Mouse (Mus musculus): ENCODE measurements at regions not wholly inside any gene's neighbourhood (a gene's known extent, or its start where the extent isn't known, plus 50 kb on each side); places are given as distances from the start of the nearest gene placed in this dataset.
A peak's percentile ranks its signal among the peaks of the same experiment; 100 is the strongest.
"Not testable (repeated sequence)": the region's sequence is repeated elsewhere in the genome, so short reads cannot be mapped to it uniquely, and the experiment has no call there.

DNA sequence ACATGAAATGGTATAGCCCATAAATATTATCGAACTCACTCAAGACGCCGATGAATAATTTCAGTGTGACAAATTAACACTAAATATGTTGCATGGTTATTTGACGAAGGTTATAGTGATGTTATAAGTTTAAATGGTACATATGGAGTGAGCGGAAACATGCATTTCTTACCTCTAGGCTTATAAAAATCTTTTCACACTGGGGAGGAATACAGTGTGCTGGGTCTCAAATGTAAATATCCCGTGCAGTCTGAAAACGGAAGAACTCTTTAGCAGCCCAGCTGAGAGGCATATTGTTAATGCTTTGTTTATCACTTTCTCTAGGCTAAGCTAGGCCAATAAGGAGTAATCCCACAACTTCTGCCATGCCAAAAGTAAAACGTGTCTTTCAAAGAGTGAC is 518.6 kb upstream of the Sall1 start:
- no peak for DNase-seq (ENCODE audit: low read depth)

DNA sequence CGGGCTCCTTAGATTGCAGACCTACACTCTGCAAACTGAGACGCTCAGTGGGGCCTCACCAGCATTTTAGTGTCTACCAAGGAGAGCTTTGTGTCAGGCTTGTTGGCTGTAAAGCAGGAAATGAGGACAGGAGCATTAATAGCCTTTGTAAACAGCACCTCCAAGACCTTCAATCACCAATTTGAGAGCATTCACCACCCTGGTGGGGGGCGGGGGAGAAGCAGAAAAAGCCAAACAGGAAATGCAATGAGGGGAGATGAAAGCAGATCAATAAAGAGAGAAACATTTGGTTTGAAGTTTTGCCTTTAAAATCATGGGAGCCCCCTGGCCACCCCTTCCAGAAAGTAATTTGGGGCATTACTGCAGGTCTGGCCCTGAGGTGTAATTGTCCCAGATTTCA is 497.3 kb upstream of the Sall1 start:
- DNase-seq (ENCODE audit: low read depth): no peak

DNA sequence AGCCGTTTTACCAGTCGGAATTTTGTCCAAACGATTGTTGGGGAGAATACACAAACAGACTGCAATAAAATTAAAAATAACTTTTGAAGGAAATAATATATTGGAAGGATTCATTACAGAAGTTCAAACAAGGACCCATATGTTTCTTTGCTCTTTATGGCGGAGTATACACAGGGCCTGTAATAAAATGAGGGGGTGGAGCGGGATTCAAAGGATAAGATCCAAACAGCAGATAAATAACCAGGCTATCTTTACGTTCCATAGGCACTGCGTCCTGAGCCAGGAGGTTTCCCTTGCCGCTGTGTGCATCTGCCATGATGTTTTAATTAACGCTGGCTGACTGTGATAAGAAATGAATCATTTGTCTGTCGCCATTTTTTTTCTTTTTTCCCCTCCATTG is 490.6 kb upstream of the Sall1 start:
- DNase-seq (ENCODE audit: low read depth): no peak

DNA sequence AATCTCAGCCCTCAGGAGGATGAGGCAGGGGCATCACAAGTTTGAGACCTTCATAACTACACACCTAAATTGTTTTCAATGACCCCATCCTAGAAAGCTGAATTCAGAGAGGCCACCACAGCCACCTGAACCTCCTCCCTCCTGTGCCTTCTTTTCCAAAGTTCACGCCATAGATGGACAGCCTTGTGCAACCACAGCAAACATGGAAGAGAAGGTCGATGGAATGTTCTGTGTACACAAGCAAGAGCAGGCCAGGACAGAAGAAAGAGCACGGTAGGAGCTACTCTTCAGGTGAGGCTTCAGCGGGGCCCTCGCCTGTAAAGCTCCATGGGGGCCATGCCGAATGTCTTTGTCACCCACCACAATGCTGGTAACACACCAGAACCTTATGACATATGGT is 481.1 kb upstream of the Sall1 start:
- no peak for DNase-seq (ENCODE audit: low read depth)

DNA sequence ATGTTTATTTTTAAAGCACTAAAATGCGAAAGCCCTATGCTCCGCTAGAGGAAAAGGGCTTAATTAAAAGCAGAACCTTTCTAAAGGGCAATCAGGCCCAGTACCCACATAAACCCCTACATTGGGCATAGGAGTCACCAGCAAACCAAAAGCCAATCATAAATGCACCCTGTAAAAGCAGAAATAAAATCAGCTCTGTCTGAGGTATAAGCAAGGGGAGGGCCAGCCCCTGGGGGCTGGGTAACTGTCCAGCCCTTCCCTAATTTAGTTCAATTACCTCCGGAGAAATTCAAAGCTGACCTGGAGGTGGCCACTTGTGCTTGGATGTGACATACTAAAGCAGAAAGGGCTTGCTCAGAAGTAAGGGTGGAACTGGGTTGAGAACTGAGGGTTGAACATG is 479.4 kb upstream of the Sall1 start:
- no peak for DNase-seq (ENCODE audit: low read depth)

DNA sequence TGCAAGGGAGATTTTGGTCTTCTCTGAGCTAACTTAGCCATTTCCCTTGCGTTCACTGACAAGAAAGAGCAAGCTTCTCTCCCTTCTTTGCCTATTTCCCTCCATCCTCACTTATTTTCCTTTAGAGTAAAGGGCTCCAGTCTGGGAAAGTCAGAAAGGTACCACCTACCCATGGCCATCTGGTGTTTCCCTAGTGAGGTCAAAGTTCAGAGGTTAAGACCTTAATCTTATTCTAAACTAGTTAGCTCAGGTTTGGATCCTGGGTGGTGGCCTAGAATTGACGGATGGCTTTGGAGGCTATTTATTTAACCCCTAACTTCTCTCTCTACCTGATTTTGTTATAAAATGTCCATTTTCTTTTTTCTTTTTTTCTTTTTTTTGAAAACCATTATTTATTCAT is 472.6 kb upstream of the Sall1 start:
- DNase-seq (ENCODE audit: low read depth): no peak

DNA sequence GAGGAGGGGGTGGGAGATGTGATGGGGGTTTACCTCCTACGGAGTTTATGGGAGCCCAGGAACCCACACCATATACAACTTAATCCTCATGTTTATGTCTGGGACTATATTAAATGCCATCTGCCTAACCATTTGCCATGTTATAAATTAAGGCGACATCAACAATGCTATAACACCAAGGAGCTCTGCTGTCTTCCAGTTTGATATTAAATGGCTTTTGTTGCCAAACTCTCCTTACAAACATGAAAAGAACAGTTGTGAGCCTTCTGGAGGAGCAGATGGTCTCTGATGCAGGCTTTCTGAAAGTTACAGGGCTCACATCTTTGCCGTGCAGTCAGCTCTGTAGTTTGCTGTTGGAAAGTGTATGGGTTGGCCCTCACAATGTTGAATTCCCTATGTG is 470.3 kb upstream of the Sall1 start:
- no peak for DNase-seq (ENCODE audit: low read depth)

DNA sequence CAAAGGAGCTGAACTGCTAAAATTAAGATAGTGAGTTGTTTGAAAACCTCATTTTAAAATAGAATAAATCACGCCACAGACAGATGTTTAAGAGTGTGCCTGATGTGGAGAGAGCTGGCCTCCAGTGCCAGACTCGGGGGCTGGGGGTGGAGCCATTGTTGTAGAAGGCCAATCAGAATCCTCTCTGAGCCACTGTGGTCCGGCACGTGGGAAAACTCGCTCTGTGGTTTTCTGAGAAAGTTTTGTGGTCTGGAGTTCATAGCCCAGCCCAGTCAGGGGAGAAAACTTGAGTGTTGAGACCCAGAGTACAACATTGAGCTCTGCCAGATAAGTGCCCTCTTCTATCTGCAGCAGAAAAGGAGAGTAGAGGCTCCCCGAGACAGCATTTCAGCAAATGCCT is 463.7 kb upstream of the Sall1 start:
- no peak for DNase-seq (ENCODE audit: low read depth)

DNA sequence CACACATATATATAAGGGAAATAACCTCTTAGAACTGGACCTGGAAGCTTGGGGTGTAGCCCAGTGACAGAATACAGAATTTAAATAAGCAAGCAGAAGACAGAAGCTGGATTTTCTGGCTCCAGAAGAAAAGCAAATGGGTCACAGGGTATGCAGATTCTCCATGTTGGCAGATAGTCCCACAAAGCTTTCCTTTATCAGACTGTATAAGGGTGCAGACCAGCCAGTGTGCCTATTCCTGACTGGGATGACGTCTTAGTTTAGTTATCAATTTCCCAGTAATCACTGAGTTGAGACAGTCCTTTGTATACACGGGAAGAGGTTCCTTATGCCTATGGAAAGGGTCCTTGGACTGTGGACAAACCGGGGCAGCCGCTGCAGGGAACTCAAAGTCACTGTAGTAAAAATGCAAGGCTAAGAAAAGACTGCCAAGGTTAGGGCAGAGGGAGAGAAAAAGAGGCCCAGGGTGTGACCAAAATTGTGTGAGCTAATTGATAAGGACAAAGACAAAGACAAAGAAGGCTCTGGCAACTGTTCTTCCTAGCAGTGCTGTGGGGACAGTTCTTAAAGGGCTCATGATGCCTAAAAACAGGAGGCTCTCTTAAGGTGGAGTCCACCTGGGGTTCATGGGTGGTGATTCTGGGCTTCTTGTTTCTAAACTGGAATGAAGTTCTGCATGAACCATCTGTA is 459.7 kb upstream of the Sall1 start:
- DNase-seq (ENCODE audit: low read depth): no peak

DNA sequence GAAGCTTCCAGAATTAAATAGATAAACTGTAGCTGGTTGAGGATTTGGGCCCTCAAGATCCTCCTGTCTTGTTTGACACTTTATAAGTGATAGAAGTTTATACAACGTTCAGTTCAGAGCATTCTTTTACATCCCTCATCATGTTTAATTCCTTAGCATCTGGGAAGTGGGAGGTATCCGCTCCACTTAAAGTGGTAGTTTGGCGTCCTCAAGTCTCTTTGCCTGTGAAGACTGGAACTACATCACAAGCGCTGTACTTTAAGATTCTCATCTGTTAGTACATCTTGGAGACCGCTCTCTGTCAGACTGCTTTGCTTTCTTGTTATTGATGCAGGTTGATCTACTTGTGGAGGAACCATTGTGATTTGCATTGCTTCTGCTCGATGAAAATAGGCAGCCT is 459.1 kb upstream of the Sall1 start:
- DNase-seq (ENCODE audit: low read depth): no peak

DNA sequence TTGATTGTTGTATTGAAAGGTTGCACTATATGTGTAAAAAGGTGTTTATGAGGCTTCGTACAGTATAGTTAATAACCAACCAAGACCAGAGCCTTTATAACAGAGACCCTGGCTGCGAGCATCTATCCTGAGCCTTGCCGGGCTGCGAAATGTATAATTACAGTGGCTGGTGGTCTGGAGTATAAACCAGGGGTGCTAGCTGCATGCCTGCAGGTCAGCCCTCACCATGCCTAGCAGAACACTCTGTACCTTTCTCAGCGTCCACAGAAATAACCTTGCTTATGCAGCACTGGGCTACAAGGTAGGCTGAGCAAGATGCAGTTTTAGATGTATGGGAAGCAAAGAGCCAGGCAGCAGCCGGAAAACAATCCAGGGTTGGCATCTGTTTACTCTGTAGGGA is 457.8 kb upstream of the Sall1 start:
- DNase-seq (ENCODE audit: low read depth): no peak

DNA sequence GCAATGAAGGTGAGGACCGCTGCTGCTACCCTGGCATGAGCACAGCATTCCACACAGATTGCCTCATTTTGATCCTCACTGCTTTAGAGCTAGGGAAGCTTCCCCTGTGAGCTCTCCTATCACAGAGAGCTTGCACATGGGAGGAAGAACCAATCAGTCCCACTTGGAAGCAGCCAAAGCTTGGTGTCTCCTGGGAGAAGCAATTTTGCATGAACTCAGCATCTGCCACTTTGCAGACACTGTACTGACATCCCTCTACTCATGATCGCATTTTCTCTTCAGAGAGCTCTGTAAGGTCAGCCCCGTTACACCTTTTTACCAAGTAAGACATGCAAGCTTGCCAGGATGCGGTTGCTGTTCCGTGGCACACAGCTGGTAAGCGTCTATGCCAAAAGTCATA is 455.9 kb upstream of the Sall1 start:
- DNase-seq (ENCODE audit: low read depth): no peak

DNA sequence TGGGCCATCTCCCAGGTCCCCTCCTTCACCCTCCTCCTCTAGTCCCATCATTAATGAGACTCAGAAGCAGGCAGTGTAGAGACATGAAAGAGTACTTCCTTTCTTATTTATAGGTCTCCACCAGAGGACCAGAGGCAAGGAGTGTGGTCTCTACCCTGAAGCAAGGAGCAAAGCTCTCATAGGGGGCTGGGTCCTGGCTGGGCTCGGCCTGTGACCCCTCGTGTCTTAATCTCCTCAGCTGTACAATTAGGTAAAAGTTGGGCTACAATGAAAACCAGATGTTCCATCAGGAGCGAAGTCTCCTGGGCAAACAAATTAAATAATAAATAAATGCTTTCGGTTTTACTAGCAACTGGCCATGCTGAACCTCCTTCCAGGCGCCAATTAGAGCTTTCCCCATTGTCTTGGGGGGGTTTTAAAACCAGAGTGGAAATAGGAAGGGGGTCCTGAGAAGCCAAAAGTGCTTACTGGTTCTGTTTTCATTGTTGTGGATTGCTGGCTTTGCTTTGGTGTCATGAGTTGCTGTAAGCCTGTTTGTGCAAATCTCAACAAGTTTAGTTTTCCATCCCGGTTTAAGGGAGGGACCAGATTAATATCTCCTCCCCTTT is 454.2 kb upstream of the Sall1 start:
- DNase-seq (ENCODE audit: low read depth): no peak

DNA sequence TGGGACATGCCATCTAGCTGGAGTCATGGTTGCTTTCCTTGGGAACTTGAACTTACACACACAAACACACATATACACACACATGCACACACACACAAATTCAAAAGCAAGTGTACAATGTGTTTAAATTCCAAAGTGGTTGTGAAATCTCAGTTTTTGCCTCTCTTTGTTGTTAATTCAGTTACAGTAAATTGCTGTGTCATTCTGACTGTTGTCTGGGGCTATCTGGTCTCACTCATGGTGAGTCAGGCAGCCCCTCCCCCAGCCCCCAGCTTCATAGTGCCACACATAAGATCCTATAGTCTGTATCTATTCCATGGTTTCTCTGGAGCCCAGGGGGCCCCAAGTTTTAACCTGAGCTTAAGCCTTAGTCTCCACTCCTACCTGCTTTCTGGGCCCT is 448.4 kb upstream of the Sall1 start:
- peak; percentile 1 for DNase-seq (ENCODE audit: low read depth)

DNA sequence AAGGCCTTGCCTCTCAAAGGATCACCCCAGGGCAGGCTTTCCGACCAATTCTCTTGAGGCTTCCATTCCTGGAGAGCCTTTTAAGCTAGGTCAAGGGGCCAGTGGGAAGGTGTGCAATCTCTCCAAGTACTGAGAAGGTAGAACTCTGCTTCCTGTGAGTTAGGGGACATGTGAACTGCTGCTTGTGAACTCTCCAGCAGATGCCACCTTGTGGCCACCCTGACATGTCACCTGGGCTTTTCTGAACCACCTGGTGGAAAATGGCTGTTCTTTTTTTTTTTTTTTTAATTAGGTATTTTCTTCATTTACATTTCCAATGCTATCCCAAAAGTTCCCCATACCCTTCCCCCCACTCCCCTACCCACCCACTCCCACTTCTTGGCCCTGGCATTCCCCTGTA is 438.5 kb upstream of the Sall1 start:
- DNase-seq (ENCODE audit: low read depth): not testable (repeated sequence)

DNA sequence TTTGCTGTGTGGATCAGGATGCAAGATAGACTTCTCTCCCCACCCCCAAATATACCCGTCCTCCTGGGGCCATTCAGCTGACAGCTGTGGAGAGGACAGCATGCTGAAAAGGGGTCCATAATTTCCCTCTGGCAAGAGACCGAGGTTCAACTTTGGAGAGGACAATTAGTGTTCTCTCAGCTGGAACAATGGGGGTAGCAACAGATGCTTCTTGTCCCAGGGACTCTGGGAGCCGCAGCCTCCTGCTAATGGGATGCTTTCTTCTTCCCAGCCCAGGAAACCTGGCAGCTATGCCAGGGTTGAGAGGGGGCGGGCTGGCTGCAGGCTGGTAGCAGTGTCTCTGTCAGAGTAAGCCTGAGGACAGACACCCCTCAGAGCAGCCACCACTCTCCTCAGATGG is 433.0 kb upstream of the Sall1 start:
- DNase-seq (ENCODE audit: low read depth): no peak

DNA sequence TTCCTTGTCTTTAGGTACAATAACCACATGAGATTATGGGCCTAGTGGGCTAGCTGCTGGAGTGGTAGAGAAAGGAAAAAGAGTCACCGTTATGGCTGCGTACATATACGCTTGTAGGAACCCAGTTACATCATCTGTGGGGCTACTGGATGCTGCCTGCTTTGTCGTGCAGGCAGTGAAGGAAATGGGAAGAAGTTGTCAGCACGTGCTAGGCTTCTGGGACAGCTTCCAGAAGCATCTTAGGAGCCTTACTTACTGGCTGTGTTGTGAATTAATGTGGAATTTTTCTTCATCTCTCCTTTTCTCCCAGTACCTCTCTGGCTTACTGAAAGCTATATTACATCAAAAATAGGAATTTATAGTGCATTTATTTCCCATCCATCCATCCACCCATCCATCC is 427.2 kb upstream of the Sall1 start:
- DNase-seq (ENCODE audit: low read depth): no peak

DNA sequence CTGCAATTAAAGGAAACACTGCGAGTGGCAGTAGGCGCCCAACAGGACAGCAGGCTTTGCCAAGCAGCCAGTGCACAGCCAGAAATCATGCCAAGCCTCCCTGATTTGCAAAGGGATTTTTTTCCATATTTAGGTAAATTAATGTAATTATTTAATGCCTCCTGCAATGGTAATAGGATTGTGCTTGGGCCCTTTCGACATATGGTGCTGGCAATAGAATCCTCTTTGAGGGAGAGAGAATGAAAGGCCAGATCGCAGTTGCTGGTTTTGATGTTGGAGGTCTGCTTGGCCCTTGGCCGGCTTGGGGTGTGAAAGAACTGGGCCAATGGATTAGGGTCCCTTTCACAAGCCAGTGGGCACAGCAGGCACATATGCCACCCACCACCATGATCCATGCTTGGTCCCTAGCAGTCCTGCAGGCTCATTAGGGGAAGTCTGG is 424.8 kb upstream of the Sall1 start:
- no peak for DNase-seq (ENCODE audit: low read depth)

DNA sequence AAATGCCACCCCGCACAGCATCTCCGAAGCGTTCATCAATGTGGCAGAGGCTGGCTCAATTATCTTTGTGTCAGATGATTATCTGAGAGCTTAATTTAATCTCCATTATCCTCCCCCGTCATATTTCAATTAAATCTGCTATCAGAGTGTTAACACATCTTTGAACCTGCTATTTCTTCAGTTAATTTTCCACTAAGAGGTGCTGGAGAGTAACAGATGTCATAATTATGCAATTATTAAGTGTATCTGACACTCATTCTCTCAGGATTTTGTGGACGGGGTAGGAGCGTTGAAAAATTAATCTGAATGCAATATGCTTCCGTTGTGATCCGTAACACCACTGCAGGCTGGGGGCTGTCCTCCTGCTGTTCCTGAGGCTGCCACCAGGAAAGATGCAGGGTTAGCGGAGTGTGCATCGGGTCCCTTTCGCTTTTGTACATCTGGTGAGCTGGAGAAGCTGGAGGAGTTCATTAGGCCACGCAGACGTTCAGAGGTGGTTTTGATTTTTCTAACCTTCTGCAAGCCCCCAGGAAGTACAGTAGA is 421.3 kb upstream of the Sall1 start:
- DNase-seq (ENCODE audit: low read depth): no peak

DNA sequence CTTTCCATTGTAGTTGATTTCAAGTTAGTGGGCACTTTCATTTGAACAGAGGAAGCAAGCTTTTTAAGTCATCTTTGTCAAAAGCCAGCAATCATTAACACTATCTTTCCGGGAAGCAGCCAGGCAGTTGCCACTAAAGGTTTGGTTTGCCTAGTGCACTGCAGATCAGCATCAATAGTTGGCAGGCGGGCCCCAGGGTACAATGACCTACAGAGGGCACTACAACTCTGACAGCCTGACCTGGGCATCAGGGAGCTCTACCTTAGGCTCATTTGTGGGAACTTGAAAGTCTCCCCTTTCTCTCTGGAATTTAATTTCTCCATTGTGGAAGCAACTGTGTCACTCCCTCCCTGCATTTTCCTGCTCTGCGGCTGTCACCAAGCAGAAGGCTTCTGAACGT is 412.6 kb upstream of the Sall1 start:
- DNase-seq (ENCODE audit: low read depth): no peak

DNA sequence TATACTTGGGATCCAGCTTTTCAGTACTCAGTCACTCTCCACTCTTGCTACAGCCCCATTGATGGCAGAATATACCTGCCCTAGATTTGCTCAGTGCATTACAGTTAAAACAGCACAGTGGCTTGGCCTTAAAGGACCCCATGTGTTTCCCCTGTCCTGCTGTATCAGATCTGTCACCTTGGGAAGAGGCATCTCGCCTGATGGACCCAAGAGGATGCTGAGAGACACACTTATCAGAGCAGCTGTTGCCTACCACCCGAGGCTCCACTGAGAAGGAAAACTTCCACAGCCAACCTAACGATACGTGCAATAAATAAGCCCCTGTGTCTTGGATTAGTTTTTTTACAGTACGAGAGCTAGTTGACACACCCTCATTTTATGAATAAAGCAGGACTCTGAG is 411.8 kb upstream of the Sall1 start:
- DNase-seq (ENCODE audit: low read depth): no peak

DNA sequence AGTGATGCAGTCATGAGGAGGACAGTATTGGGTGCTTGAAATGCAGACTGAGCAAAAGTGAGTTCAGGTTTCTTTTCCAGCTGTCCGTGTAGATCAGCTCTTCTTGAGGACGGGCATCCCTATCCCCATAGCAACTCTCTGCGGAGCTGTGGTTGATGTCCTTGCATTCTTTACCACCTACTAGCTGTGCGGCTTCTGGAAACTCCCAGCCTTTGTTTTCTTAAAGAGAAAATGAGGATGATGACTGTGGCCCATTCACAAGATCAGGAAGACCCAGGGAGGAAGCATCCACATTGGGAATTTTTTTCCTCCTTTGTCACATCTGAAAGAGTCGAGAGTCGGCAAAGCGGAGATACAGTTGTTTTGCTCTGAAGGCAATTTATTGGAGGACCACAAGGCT is 410.2 kb upstream of the Sall1 start:
- DNase-seq (ENCODE audit: low read depth): no peak

DNA sequence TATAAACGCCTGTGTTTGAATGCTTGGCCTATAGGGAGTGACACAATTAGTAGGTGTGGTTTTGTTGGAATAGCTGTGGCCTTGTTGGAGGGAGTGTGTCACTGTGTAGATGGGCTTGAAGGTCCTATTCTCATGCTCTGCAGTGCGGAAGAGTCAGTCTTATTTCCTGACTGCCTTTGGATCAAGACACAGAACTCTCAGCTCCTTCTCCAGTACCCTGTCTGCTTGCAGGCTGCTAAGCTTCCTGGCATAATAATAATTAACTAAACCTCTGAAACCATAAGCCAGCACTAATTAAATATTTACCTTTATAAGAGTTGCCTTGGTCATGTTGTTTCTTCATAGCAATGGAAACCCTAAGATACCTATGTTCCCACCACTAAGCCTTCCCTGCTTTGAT is 409.8 kb upstream of the Sall1 start:
- DNase-seq (ENCODE audit: low read depth): no peak

DNA sequence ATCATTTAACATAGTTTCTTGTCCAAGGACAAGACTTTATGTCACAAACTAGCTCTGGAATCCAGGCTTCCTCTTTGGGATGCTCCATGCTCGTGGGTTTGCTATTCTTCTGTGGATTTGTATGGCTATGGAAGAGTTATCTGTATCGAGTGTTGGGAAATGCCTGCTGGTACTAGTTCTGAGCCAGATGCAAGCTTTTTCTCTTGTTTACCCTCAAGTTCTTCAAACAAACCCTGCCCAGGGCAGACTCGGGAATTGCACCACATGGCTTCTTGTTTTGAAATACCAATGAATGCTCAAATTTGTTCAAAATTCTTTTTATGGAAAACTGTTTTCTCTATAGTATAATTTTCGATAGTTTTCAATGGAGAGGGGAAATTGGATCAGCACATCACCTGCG is 400.5 kb upstream of the Sall1 start:
- DNase-seq (ENCODE audit: low read depth): no peak

Measured in c-Kit-positive CD71-negative TER-119-negative erythroid progenitor cells, embryonic 14.5 days (primary cell).